Mouse (Mus musculus): Measurements from ENCODE around the gene Traf7.
A peak's percentile ranks its signal among the peaks of the same experiment; 100 is the strongest.

The Traf7 gene

DNA sequence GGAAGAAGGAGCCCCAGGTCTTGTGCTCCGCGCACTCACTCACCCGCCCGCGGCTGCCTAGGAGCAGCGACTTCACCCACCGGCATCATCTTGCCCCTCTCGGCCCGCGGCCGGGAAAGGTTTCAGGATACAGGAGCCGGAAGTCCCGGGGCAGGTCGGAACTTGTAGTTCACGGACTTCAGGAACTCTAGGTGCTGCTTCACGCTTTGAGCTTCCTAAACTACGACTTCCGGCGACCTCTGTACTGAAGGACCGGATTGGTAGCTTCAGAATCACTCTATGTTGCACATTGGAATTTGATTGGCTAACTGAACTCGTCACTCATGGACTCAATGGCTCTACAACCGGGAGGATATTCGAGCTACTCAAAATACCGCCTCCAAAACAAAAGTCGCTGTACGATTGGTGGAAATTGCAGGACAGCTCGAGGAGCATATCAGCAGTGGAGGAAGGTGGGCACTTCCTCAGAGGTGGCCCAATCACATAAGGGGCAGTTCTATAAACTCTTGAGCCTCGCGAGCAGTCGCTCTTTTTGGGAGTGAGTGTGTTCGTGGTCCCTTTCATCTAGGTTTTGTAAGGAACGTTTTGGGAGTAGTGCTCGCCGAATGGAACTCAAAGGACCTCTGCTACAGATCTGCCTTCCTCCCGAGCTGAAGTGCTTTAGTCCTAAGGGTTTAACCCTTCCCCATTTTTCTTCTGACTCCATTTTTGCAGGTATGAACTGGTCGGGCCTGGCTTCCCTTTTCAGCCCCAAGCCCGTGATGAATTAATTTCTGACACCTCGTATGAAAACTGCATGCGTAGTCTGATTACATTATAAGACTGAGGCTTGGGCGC lies at the start of gene Traf7:
Gene Traf7 (minus strand): TSS at position 216 of the 837 bp plus-strand sequence.
- peak; percentile 99 for DNase-seq (ENCODE audit: low spot score)

DNA sequence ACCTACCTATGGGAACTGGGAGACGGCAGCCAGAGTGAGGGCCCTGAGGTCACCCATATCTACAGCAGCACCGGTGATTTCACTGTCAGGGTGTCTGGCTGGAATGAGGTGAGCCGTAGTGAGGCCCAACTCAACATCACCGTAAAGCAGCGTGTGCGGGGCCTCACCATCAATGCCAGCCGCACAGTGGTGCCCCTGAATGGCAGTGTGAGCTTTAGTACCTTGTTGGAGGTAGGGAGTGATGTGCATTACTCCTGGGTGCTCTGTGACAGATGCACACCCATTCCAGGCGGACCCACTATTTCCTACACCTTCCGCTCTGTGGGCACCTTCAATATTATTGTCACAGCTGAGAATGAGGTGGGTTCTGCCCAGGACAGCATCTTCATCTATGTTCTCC lies 46.1 kb upstream of the Traf7 start:
- DNase-seq (ENCODE audit: low spot score): no peak

DNA sequence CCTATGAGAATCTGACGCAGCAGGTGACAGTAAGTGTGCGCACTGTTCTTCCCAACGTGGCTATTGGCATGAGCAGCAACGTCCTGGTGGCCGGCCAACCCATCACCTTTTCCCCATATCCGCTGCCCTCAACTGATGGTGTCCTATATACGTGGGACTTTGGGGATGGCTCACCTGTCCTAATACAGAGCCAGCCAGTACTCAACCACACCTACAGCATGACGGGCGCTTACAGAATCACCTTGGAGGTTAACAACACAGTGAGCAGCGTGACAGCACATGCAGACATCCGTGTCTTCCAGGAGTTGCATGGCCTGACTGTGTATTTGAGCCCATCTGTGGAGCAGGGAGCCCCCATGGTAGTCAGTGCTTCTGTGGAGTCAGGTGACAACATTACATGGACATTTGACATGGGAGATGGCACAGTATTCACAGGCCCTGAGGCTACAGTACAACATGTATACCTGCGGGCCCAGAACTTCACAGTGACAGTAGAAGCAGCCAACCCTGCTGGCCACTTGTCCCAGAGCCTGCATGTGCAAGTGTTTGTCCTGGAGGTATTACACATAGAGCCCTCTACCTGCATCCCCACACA lies 45.0 kb upstream of the Traf7 start:
- DNase-seq (ENCODE audit: low spot score): no peak

DNA sequence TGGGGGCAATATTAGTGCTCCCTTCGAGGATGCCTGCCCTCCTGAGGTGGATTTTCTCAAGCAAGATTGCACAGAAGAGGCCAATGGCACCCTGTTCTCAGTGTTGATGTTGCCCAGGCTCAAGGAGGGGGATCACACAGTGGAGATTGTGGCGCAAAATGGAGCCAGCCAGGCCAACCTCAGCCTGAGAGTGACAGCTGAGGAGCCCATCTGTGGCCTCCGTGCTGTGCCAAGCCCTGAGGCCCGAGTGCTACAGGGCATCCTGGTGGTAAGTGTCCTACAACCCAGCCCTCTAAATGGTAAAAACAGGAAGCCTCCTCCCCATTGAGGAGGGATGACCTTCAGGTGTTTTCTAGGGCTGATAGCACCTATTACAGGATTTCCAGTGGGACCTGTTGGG lies 42.1 kb upstream of the Traf7 start:
- no peak for DNase-seq (ENCODE audit: low spot score)

DNA sequence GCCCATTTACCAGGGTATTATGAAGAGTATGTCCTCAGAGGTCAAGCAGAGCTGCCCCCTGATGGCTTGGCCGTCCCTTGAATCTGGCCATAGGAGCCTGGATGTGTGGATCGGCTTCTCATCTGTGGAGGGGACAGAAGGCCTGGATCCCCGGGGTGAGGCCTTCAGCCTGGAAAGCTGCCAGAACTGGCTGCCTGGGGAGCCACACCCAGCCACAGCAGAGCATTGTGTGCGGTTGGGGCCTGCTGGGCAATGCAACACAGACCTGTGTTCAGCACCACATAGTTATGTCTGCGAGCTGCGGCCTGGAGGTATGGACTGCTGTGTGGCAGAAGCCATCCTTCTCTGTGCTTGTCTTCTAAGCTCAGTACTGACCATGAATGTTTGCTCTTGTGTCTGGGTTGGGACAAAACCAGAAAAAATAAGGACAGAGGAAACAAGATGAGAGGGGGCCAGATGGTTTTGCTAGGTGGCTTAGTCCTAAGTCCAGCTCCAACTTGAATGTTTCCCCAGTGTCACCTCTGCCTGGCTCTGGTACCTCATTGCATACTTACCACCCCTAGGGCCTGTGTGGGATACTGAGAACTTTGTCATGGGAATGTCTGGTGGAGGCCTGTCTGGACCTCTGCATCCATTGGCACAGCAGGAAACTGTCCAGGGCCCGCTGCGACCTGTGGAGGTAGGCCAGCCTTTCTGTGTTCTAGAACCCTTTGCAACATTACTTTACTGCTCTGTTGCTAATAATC lies 39.5 kb upstream of the Traf7 start:
- no peak for DNase-seq (ENCODE audit: low spot score)

DNA sequence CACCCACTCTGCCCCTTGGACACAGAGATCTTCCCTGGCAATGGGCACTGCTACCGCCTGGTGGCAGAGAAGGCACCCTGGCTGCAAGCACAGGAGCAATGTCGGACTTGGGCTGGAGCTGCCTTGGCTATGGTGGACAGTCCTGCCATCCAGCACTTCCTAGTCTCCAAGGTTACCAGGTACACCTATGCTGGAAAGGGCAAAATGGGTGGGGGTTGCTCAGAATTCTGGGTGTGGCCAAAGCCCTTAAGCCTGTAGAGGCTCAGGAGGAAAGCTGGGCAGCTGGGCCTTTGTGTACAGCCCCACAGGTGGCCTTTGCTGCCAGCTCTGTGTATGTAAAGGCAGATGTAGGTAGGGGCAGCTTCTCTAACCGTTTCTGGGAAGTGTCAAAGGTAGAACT lies 38.1 kb upstream of the Traf7 start:
- no peak for DNase-seq (ENCODE audit: low spot score)

DNA sequence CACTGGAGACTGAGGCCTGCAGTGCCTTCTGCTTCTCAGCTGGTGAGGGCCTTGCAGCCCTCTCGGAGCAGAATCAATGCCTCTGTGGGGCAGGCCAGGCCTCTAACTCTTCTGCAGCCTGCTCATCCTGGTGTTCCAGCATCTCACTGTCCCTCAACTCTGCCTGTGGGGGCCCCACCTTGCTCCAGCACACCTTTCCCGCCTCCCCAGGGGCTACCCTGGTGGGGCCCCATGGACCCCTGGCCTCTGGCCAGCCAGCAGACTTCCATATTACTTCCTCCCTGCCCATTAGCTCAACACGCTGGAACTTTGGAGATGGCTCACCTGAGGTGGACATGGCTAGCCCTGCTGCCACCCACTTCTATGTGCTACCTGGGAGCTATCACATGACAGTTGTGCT lies 37.4 kb upstream of the Traf7 start:
- no peak for DNase-seq (ENCODE audit: low spot score)

DNA sequence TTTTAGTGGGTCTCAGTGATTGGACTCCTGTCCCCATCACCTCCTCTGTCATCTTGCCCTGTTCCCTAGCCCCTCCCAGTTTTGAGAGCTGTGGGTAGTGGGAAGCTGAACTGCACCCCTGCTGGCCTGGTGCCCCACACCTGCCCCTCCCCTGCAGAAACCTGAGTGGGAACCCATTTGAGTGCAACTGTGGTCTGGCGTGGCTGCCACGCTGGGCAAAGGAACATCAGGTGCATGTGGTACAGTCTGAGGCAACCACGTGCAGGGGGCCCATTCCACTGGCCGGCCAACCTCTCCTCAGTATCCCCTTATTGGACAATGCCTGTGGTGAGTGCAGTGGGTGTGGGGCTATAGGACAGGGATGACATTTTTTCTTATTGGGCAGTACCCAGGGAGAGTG lies 36.7 kb upstream of the Traf7 start:
- no peak for DNase-seq (ENCODE audit: low spot score)

DNA sequence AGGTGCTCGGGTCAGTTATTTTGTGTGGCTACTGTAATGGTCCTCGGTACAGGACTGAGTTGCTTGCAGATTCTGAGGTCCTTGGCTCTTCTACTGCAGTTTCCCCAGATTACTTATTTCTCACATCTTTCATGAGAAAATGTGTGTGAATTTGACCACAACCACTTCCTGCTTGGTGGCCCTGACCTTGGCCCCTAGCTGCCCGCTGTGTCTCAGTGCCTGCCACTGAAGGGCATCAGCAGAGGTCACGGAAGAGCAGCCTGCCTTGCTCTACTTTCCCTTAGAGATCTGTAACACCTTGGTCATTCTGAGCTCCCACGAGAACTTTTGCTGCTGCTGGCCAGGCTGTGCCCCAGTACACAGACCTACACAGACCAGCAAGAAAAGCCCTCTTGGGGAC lies 35.9 kb upstream of the Traf7 start:
- DNase-seq (ENCODE audit: low spot score): no peak

DNA sequence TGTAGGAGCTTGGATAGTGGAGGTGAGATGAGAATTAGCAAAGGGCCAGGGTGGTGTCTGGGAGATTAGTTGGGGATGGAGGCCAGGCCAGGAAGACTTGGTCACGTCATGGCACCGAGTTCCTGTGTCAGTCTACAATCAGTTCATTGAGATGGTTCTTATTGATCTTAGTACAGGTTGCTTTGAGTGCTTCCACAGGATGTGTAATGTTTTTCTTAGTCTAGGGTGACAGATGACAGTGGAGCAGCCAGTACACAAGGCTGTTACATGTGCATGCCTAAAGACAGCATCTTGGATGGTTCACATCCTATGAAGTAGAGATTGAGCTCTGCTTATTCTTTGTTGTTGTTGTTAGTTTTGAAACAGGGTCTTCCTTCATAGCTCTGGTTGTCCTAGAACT lies 33.9 kb upstream of the Traf7 start:
- DNase-seq (ENCODE audit: low spot score): no peak

DNA sequence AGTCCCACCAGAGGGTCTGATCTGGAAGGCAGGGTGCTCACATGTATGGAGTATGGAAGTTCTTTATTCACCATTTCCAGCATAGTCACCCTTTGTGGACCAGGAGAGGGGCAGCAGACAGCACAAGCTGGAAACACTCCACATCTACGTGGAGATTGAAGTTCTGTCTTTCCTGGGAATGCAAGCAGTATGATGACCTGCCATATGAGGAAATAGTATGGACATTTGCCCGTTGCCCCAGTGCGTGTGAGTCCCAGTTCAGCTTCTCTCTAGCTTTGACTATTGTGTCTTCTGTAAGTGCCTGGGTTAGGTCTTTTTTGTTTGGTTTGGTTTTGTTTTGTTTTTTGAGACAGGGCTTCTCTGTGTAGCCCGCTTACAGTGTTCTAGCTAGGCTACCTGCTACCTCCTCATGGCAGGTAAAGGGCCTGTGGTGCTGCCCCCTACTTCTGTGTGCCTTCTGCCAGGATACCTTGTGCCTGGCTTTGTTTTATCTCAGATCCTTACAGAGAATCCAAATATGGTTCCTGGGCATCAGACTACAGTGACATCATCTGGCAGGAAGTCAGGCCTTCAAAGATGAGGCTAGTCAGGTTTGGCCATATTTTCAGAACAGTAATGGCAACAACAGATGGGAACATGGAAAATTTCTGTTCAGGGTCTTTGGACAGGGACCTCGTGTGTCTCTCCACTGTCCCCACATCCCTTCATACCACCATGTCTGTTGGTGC lies 32.7 kb upstream of the Traf7 start:
- no peak for DNase-seq (ENCODE audit: low spot score)

DNA sequence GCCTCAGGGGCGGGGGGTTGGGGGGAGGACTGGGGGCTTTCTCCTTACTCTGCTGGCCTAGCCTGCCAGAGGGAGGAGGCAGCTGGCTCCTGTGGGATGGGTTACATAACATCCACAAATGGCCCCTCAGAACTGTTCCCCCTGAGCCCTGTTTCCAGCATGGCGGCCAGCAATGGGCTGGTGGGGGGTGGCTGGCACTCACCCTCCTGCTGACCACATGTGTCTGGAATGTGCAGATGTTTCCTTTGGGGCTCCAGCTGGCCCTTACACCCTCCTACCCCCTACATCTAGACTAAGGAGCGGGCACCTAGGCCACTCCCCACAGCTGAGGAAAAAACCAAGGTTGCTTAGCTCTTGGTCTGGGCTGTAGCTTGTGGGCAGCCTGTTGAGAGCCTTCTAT lies 31.4 kb upstream of the Traf7 start:
- DNase-seq (ENCODE audit: low spot score): no peak

DNA sequence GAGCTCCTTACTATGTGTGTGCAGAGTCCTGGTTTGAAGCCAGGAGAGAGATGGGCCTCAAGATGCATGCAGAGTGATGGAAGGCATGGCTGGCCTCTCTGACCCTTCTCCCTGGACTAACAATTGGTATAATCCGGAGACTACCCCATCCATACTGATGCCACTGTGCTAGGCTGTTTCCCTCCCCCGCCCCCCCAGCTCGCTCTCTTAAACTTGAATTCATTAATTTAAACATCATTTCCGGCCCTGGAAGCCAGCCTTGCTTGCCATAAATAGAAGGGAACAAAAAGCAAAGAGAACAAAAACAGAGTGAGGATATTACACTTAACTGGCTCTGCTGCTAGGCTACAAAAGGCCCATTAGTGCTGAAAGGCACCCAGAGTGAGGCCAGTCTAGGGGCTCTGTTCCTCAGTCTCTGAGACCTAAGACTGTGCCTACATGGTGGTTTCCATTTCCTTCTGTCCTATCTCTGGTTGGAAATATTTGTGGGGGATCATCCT lies 30.9 kb upstream of the Traf7 start:
- no peak for DNase-seq (ENCODE audit: low spot score)

DNA sequence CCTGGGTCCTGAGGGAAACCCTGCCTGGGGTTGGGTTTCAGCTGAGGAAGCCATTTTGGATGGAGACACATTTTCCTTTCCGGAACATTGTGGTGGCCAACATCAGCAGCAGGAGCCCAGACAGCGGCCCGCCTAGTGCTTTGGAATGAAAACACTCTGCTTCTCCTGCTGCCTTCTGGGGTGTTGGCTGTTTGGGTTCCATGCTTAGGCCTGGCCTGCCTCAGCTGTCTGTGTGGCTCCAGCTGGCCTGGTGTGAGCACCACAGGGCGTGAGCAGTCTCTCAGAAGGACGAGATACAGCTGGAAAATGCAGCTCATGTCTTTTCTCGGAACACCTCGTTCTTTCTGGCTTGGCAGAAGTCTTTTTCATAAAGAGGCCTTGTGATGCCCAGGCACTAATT lies 29.4 kb upstream of the Traf7 start:
- DNase-seq (ENCODE audit: low spot score): no peak

DNA sequence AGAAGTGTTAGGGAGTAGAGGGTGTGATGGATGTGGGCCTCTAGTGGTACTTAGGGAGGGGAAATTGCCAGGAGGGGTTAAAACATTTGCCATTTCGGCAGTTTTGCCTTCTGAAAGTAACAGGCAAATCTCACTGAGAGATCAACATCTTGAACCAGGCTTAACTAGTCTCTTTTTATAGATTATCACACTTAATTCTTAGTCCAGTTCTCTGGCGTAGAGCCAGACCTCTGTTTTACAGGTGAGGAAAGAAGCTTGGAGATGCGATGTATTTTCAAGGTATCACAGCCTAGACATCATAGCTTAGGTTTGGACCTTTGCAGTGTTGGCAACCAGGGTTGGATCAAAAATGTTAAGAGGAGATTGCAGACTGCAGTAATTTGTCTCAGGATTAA lies 23.3 kb upstream of the Traf7 start:
- no peak for DNase-seq (ENCODE audit: low spot score)

DNA sequence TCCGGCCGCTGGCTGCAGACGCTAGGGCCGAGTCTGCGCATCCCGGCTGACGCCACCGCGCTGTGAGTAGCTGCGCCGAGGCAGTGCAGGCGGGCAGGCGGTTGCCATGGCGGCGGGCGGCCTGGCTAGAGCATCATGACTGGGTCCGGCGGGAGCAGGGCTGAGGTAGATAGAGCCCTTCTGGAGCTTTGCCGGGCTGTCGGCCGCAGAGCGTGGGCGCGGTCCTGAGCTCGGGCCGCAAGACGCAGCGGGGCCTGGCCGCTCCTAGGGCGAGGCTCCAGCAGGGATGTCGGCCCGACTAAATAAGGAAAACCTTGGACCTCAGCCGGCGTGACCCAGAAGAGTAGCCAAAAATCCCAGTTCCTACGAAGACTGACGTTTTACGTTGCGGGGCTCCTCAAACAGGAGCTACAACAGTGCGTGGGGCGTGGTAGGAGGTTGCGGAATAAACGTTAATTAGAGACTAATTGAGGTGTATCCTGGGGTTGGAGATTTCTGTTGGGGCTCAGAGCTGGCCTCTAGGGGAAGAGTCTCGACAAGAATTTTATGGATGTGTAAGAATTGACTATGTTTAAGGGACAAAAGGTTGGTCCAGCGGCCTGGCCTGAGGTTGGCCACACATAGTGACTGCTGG lies 22.8 kb upstream of the Traf7 start:
- no peak for DNase-seq (ENCODE audit: low spot score)

DNA sequence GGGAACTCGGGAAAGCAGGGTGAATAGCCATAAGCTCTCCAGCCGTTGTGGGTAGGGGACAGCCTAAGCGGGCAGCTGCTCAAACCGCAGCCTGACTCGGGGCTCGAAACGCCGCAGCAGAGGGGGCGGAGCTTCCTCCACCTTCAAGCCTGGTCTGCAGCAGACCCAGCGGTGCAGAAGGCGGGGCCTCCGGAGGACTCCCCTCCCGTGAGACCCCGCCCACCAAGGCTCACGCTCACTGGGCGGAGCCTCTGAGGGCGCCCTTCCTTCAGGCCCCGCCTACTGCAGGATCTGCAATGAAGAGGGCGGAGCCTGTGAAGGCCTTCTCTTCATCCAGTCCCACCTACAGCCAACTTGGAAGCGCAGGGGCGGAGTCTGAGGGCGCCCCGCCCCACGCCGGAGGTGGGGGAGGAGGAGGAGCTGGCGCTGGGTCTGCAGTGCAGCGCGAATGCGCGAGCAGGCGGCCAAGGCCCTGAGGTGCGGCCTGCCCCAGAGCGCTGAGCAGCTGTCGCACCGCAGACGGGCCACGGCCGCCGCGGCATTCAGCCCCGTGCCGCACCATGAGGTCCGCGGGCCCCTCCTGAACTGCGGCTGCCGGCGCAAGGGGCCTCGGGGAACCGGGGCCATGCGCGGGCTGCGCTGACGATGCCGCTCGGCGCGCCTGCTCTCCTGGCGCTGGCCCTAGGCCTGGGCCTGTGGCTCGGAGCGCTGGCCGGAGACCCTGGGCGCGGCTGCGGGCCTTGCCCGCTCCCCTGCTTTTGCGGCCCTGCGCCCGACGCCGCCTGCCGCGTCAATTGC lies 22.1 kb upstream of the Traf7 start, which contains the start of gene Pkd1:
Gene Pkd1 (plus strand): TSS at position 217 of the 798 bp plus-strand sequence.
- peak; percentile 100 for DNase-seq (ENCODE audit: low spot score)

DNA sequence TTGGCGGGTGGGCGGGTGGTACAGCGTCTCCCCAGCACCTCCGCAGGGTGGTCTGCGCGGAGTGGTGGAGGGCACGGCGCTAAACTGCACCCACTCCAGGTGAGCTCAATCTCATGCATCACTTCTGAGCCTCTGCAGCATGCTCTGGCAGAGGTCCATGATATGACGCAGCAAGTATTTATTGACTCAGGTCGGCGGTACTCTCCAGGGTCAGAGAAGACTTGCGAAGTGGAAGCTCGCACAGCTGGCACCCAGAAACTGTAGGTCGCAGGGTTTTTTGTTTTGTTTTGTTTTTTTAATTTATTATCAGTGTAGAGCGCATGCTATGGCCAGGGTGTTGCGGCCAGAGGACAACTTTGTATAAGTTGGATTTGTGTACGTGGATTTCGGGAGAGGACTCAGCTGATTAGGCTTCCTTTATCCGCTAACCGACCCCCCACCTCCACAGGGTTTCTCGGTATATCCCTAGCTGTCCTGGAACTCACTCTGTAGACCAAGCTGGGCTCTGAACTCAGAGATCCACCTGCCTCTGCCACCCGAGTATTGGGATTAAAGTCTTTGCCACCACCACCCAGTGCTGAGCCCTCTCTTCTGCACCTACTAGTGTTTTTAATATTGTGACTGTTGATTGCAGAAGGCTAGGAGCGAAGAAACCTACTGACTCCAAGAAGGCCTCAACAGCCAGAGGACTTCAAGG lies 21.3 kb upstream of the Traf7 start:
- DNase-seq (ENCODE audit: low spot score): peak; percentile 41

DNA sequence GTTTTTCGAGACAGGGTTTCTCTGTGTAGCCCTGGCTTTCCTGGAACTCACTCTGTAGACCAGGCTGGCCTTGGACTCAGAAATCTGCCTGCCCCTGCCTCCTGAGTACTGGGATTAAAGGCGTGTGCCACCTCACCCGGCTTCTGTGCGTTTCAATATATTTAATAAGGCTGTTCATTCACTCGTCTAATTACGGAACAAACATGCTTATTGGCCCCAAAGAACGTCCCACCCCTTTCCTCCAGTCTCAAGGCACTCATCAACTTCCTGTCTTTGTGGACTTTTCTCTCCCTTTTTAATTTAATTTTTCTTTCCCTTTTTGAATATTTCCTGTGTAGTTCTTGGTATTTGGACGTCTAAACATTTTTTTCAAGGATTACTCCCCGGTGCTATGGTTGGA lies 20.7 kb upstream of the Traf7 start:
- DNase-seq (ENCODE audit: low spot score): no peak

DNA sequence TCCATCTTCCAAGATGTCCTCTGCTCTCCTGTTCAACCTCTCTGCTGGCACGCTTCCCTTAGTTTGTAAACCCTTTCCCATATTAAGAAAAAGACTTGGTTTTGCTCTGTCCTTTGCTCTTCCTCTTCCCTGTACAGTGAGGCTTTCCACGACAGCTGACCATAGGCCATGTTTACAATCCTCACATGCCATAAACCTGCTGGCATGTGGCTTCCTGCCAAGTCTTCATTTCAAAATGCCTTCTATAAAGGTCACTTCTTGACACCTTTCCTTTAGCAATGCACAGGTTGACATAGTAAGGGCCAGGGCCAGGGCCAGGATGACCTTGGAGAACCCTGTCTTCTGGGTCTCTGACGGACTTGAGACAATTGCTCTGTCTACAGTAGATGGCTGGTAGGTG lies 18.5 kb upstream of the Traf7 start:
- DNase-seq (ENCODE audit: low spot score): no peak

Data from yolk sac, embryonic 10.5 days (tissue).